Comparison of ENCODE assay signal across 19 mouse cellular contexts in the genomic region with DNA sequence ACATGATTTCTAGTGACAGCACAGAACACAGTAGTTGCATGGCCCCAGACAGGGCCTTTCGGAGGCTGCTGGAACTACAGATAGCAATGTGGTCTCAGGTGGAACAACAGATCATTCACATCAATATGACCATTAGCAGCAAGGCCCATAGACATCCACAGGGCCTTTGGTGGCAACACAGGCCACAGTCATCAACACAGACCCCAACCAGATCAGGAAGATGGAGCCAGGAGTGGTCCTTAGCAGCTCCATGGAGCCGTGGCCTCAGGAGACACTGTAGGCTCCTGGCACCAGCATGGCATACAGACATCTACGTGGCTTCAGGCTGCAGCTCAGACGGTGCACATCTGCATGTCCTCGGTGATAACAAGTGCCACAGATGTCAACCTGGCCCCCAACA.
"Had no signal": no experiment of that assay in that cellular context is flagged by ENCODE, and none has a peak within 500 bp of the region (broad histone marks: within the 10 kb centered on the region; RNA-seq: fewer than 3 reads in every experiment).

No protein-coding gene starts in this region.

- H3K36me3 ChIP-seq: limb, embryonic 10.5 days; stomach, embryonic 15.5 days had no signal

- H3K4me2 ChIP-seq: limb, embryonic 13.5 days; lung, embryonic 14.5 days; midbrain, embryonic 11.5 days; stomach, embryonic 15.5 days had no signal

- ATAC-seq: intestine, postnatal 0 days; lung, postnatal 0 days had no signal

- H3K27ac ChIP-seq: layer of hippocampus, adult 2 months; limb, embryonic 10.5 days; limb, embryonic 13.5 days; macrophage; stomach, embryonic 15.5 days had no signal

- H3K9me3 ChIP-seq: limb, embryonic 10.5 days; limb, embryonic 13.5 days; stomach, embryonic 15.5 days had no signal

- H3K9ac ChIP-seq: limb, embryonic 13.5 days; lung, embryonic 14.5 days; stomach, embryonic 15.5 days had no signal

- DNase-seq: kidney, adult 9 months; kidney, postnatal 25 days; layer of hippocampus, adult 9-11 months; lung, embryonic 14.5 days; midbrain, embryonic 14.5 days; retina, postnatal 1 day; right cerebral cortex, postnatal 25 days; spleen, adult 18-20 months; thymus, adult 2 months; thymus, postnatal 14 days; thymus, postnatal 4 days had no signal

- H3K27me3 ChIP-seq: limb, embryonic 13.5 days; stomach, embryonic 15.5 days had no signal

- H3K4me1 ChIP-seq: limb, embryonic 10.5 days; limb, embryonic 13.5 days; stomach, embryonic 15.5 days had no signal

- H3K4me3 ChIP-seq: layer of hippocampus, adult 2 months; limb, embryonic 10.5 days; limb, embryonic 13.5 days; stomach, embryonic 15.5 days had no signal
